Mouse (Mus musculus) hindbrain, embryonic 11.5 days (tissue): ENCODE data around the gene Gipc1. TPM values are rescaled to one million over a fixed set of nuclear protein-coding genes. Genes with fewer than 3 reads are reported as not detected.

ENCODE experiments used
- ATAC-seq: fragments of 200-750 bp; cut with Nextera tagmentation; 2 replicates; pipeline ENCODE4 v1.8.0; 2017; ENCODE audit warnings: mild to moderate bottlenecking, moderate TSS enrichment, moderate library complexity; ENCODE audit not compliant: low FRiP score
- DNase-seq: peaks from one replicate; pipeline ENCODE4 v3.0.0-alpha.2; 2015; ENCODE audit warnings: low spot score
- H3K27ac ChIP-seq: fragments of 300-500 bp; sonication (generic); 2 replicates; pipeline ENCODE4 v1.5.1; 2014; ENCODE audit warnings: mild to moderate bottlenecking, low read depth, low read length
- H3K27me3 ChIP-seq: fragments of 300-500 bp; sonication (generic); 2 replicates; pipeline ENCODE4 v1.6.1; 2014; ENCODE audit warnings: mild to moderate bottlenecking, low read length, moderate library complexity, mixed read lengths; ENCODE audit not compliant: control insufficient read depth, insufficient read depth
- H3K36me3 ChIP-seq: fragments of 300-500 bp; sonication (generic); 2 replicates; pipeline ENCODE4 v1.6.1; 2014; ENCODE audit warnings: mild to moderate bottlenecking, low read length, moderate library complexity, mixed read lengths; ENCODE audit not compliant: control insufficient read depth, insufficient read depth
- H3K4me1 ChIP-seq: fragments of 300-500 bp; sonication (generic); replicated peaks from 2 replicates; pipeline ENCODE4 v1.6.1; 2014; ENCODE audit warnings: low read length, mixed read lengths; ENCODE audit not compliant: control insufficient read depth, insufficient read depth
- H3K4me2 ChIP-seq: fragments of 300-500 bp; sonication (generic); replicated peaks from 2 replicates; pipeline ENCODE4 v1.6.1; 2014; ENCODE audit warnings: mild to moderate bottlenecking, low read depth, low read length
- H3K4me3 ChIP-seq: fragments of 300-500 bp; sonication (generic); 2 replicates; pipeline ENCODE4 v1.5.1; 2014; ENCODE audit warnings: low read depth, low read length
- H3K9ac ChIP-seq: fragments of 300-500 bp; sonication (generic); 2 replicates; pipeline ENCODE4 v1.6.1; 2014; ENCODE audit warnings: low read depth, low read length
- H3K9me3 ChIP-seq: fragments of 300-500 bp; sonication (generic); 2 replicates; pipeline ENCODE4 v1.6.1; 2016; ENCODE audit warnings: low read length; ENCODE audit not compliant: control insufficient read depth
- WGBS: fragments of 180-500 bp; shearing (Covaris S2); extraction: QIAGEN DNeasy Blood & Tissue Kit; methylation state at CpG from one replicate; pipeline ENCODE4 v1.1.7; 2014; 5-methylcytosine and 5-hydroxymethylcytosine counted together
- polyA plus RNA-seq: library from polyadenylated mRNA; unstranded; fragments of >200 nt; fragmentation: Nextera tagmentation; extraction: Ambion mirVana; gene quantifications from 2 replicates; pipeline ENCODE4 v1.2.1, GENCODE M21; 2014

The Gipc1 gene
- polyA plus RNA-seq, 1 experiment from 2014 or later: 182 TPM

GRCm38 (mm10) chr8:83632083-83632707, 20.3 kb upstream of the Gipc1 start:
- H3K36me3 ChIP-seq: no peaks in the 10 kb centered on the region

GRCm38 (mm10) chr8:83638856-83639255, 13.6 kb upstream of the Gipc1 start:
- no peak overlapping the region for H3K9ac ChIP-seq
- H3K36me3 ChIP-seq: no peaks in the 10 kb centered on the region
- H3K27me3 ChIP-seq: no peaks in the 10 kb centered on the region
- WGBS: 75% methylated on average over 4 of the region's 4 CpGs
- ATAC-seq (no peak), DNase-seq (no peak)
- no peaks in the 10 kb centered on the region for H3K4me1 ChIP-seq
- H3K9me3 ChIP-seq: no peaks in the 10 kb centered on the region
- H3K27ac ChIP-seq: no peak overlapping the region
- H3K4me2 ChIP-seq: no peak overlapping the region
- H3K4me3 ChIP-seq: no peak overlapping the region

More at GRCm38 (mm10) chr8:83632083-83632707, 20.3 kb upstream of the Gipc1 start:
- no peak for DNase-seq
- ATAC-seq: no peak
- H3K27me3 ChIP-seq: no peaks in the 10 kb centered on the region
- no peaks in the 10 kb centered on the region for H3K4me1 ChIP-seq
- WGBS: 87% methylated on average over 7 of the region's 7 CpGs
- H3K4me2 ChIP-seq: no peak overlapping the region
- no peaks in the 10 kb centered on the region for H3K9me3 ChIP-seq
- no peak overlapping the region for H3K27ac ChIP-seq
- no peak overlapping the region for H3K9ac ChIP-seq
- H3K4me3 ChIP-seq: no peak overlapping the region

- no peak for ATAC-seq
- 81% methylated on average over 5 of the region's 5 CpGs for WGBS
- H3K27me3 ChIP-seq: no peaks in the 10 kb centered on the region
- no peak overlapping the region for H3K27ac ChIP-seq
- H3K36me3 ChIP-seq: no peaks in the 10 kb centered on the region
- no peak overlapping the region for H3K9ac ChIP-seq
- no peaks in the 10 kb centered on the region for H3K9me3 ChIP-seq
- H3K4me1 ChIP-seq: no peaks in the 10 kb centered on the region
- no peak for DNase-seq
- H3K4me3 ChIP-seq: no peak overlapping the region
- H3K4me2 ChIP-seq: no peak overlapping the region
Measured at GRCm38 (mm10) chr8:83639649-83640048, 12.8 kb upstream of the Gipc1 start.

- Histone ChIP-seq H3K4me1 (no peaks in the 10 kb centered on the region), H3K4me2 (no peak overlapping the region), H3K27ac (no peak overlapping the region), H3K9ac (no peak overlapping the region), H3K9me3 (no peaks in the 10 kb centered on the region), H3K36me3 (no peaks in the 10 kb centered on the region), H3K27me3 (no peaks in the 10 kb centered on the region), H3K4me3 (no peak overlapping the region)
- no peak for DNase-seq
- whole genome bisulfite sequencing: 95% methylated on average over 11 of the region's 11 CpGs
- ATAC-seq: no peak
Measured at GRCm38 (mm10) chr8:83647511-83647910, 5.0 kb upstream of the Gipc1 start.

GRCm38 (mm10) chr8:83648031-83648430, 4.4 kb upstream of the Gipc1 start:
- H3K9ac ChIP-seq: no peak overlapping the region
- no peaks in the 10 kb centered on the region for H3K4me1 ChIP-seq
- H3K36me3 ChIP-seq: no peaks in the 10 kb centered on the region
- no peaks in the 10 kb centered on the region for H3K27me3 ChIP-seq
- DNase-seq: no peak
- no peak for ATAC-seq
- no peaks in the 10 kb centered on the region for H3K9me3 ChIP-seq
- 93% methylated on average over 4 of the region's 4 CpGs for WGBS
- no peak overlapping the region for H3K4me3 ChIP-seq
- no peak overlapping the region for H3K27ac ChIP-seq
- no peak overlapping the region for H3K4me2 ChIP-seq

GRCm38 (mm10) chr8:83649699-83650098, 2.8 kb upstream of the Gipc1 start:
- Histone ChIP-seq H3K27ac (no peak overlapping the region), H3K4me1 (peaks cover 6% of the 10 kb centered on the region; the same call in 1 of the 2 replicates), H3K4me3 (no peak overlapping the region), H3K36me3 (no peaks in the 10 kb centered on the region), H3K9me3 (no peaks in the 10 kb centered on the region), H3K4me2 (no peak overlapping the region), H3K27me3 (no peaks in the 10 kb centered on the region), H3K9ac (no peak overlapping the region)
- ATAC-seq: no peak
- 85% methylated on average over 6 of the region's 6 CpGs for WGBS
- no peak for DNase-seq

- ATAC-seq (peak; percentile 74), DNase-seq (peak; percentile 34)
- peak overlapping the region; percentile 94 for H3K4me2 ChIP-seq
- peak overlapping the region; percentile 90 for H3K9ac ChIP-seq
- 3% methylated on average over 45 of the region's 46 CpGs for whole genome bisulfite sequencing
- no peaks in the 10 kb centered on the region for H3K27me3 ChIP-seq
- peaks cover 6% of the 10 kb centered on the region; the same call in 1 of the 2 replicates for H3K4me1 ChIP-seq
- H3K27ac ChIP-seq: peak overlapping the region; percentile 85; the same call in 1 of the 2 replicates
- H3K4me3 ChIP-seq: peak overlapping the region; percentile 90
- no peaks in the 10 kb centered on the region for H3K36me3 ChIP-seq
- no peaks in the 10 kb centered on the region for H3K9me3 ChIP-seq
Measured at GRCm38 (mm10) chr8:83652744-83653661, 526 bp downstream of the Gipc1 start.

- 54% methylated on average over 10 of the region's 10 CpGs for WGBS
- DNase-seq (no peak), ATAC-seq (no peak)
- H3K4me2 ChIP-seq: peak overlapping the region; percentile 94
- H3K9ac ChIP-seq: peak overlapping the region; percentile 90
- H3K27me3 ChIP-seq: no peaks in the 10 kb centered on the region
- H3K4me1 ChIP-seq: peaks cover 6% of the 10 kb centered on the region; the same call in 1 of the 2 replicates
- H3K9me3 ChIP-seq: no peaks in the 10 kb centered on the region
- no peaks in the 10 kb centered on the region for H3K36me3 ChIP-seq
- no peak overlapping the region for H3K27ac ChIP-seq
- peak overlapping the region; percentile 90 for H3K4me3 ChIP-seq
Measured at GRCm38 (mm10) chr8:83653662-83654017, 1.2 kb downstream of the Gipc1 start.
